Mouse (Mus musculus) lung, embryonic 14.5 days (tissue): ENCODE measurements at regions not wholly inside any gene's neighbourhood (a gene's known extent, or its start where the extent isn't known, plus 50 kb on each side); places are given as distances from the start of the nearest gene placed in this dataset.

ENCODE experiments used
- ATAC-seq: fragments of 200-750 bp; cut with Nextera tagmentation; 2 replicates; pipeline ENCODE4 v1.8.0; 2017; ENCODE audit warnings: mild to moderate bottlenecking, moderate TSS enrichment, moderate library complexity; ENCODE audit not compliant: insufficient read depth
- DNase-seq: peaks from one replicate; pipeline ENCODE4 v3.0.0-alpha.2; 2015
- H3K27ac ChIP-seq: fragments of 300-500 bp; sonication (generic); 2 replicates; pipeline ENCODE4 v1.5.1; 2014; ENCODE audit warnings: low read depth, mild to moderate bottlenecking, moderate library complexity
- H3K27me3 ChIP-seq: fragments of 300-500 bp; sonication (generic); 2 replicates; pipeline ENCODE4 v1.6.1; 2014; ENCODE audit warnings: low read length, control low read depth; ENCODE audit not compliant: insufficient read depth
- H3K36me3 ChIP-seq: fragments of 300-500 bp; sonication (generic); 2 replicates; pipeline ENCODE4 v1.6.1; 2014; ENCODE audit warnings: control low read depth; ENCODE audit not compliant: insufficient read depth
- H3K4me1 ChIP-seq: fragments of 300-500 bp; sonication (generic); 2 replicates; pipeline ENCODE4 v1.6.1; 2014; ENCODE audit warnings: antibody characterized with exemption, control low read depth; ENCODE audit not compliant: insufficient read depth
- H3K4me2 ChIP-seq: fragments of 300-500 bp; sonication (generic); 2 replicates; pipeline ENCODE4 v1.6.1; 2014; ENCODE audit warnings: mild to moderate bottlenecking
- H3K4me3 ChIP-seq: fragments of 300-500 bp; sonication (generic); 2 replicates; pipeline ENCODE4 v1.5.1; 2014; ENCODE audit warnings: low read depth, low read length
- H3K9ac ChIP-seq: fragments of 300-500 bp; sonication (generic); 2 replicates; pipeline ENCODE4 v1.6.1; 2014
- H3K9me3 ChIP-seq: fragments of 300-500 bp; sonication (generic); 2 replicates; pipeline ENCODE4 v1.6.1; 2016; ENCODE audit warnings: low read depth, low read length, control low read depth
- CTCF ChIP-seq: IDR thresholded peaks from 2 replicates; pipeline ENCODE4 v1.5.1; 2016; ENCODE audit warnings: antibody characterized with exemption, low read depth
- WGBS: fragments of 180-500 bp; shearing (Covaris S2); extraction: QIAGEN DNeasy Blood & Tissue Kit; methylation state at CpG from one replicate; pipeline ENCODE4 v1.1.7; 2014; 5-methylcytosine and 5-hydroxymethylcytosine counted together

- 0 out of 2 replicates have a peak, but pooled peaks cover 3% of the 10 kb centered on the region for H3K4me1 ChIP-seq
- no peak overlapping the region for H3K4me2 ChIP-seq
- no peak for TF ChIP-seq CTCF
- H3K4me3 ChIP-seq: no peak overlapping the region
- no peaks in the 10 kb centered on the region for H3K9me3 ChIP-seq
- ATAC-seq (no peak), DNase-seq (no peak)
- no peak overlapping the region for H3K9ac ChIP-seq
- H3K27ac ChIP-seq: no peak overlapping the region
- no peaks in the 10 kb centered on the region for H3K36me3 ChIP-seq
- no peaks in the 10 kb centered on the region for H3K27me3 ChIP-seq
These were observed 197.0 kb upstream of the Cxadr start for GRCm38 (mm10) chr16:78104246-78104645.

GRCm38 (mm10) chr16:78101415-78102326, 199.6 kb upstream of the Cxadr start:
- DNase-seq (peak; percentile 96), ATAC-seq (peak; percentile 95)
- Histone ChIP-seq H3K9me3 (no peaks in the 10 kb centered on the region), H3K4me1 (0 out of 2 replicates have a peak, but pooled peaks cover 3% of the 10 kb centered on the region), H3K27ac (peak overlapping the region; percentile 89), H3K9ac (no peak overlapping the region), H3K4me3 (no peak overlapping the region), H3K4me2 (peak overlapping the region; percentile 43), H3K27me3 (no peaks in the 10 kb centered on the region), H3K36me3 (no peaks in the 10 kb centered on the region)
- TF ChIP-seq CTCF: no peak
- WGBS: 19% methylated on average over 14 of the region's 14 CpGs

DNA sequence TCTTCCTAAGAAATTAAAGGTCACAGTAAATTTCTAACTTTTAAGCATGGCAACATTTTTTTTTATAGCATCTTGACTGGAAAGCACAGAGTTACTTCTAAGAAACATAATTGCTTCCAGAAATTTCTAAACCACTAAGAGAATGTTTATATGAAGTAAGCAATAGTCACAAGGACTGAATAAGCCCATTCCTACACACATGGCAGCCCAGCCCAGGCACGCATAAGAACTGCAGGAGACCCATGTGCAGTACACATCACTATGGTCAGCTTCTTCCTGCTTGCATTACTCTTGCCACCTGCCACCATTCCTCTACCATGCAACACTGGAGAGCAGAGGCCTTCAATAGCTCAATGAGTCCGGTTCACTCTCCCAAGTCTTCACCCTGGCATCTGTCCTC, 201.4 kb upstream of the Cxadr start:
- Histone ChIP-seq H3K9me3 (no peaks in the 10 kb centered on the region), H3K4me3 (no peak overlapping the region), H3K27ac (no peak overlapping the region), H3K36me3 (no peaks in the 10 kb centered on the region), H3K9ac (no peak overlapping the region), H3K27me3 (no peaks in the 10 kb centered on the region), H3K4me2 (no peak overlapping the region), H3K4me1 (0 out of 2 replicates have a peak, but pooled peaks cover 3% of the 10 kb centered on the region)
- 90% methylated on average over 2 of the region's 2 CpGs for WGBS
- no peak for DNase-seq
- no peak for ATAC-seq
- no peak for TF ChIP-seq CTCF

DNA sequence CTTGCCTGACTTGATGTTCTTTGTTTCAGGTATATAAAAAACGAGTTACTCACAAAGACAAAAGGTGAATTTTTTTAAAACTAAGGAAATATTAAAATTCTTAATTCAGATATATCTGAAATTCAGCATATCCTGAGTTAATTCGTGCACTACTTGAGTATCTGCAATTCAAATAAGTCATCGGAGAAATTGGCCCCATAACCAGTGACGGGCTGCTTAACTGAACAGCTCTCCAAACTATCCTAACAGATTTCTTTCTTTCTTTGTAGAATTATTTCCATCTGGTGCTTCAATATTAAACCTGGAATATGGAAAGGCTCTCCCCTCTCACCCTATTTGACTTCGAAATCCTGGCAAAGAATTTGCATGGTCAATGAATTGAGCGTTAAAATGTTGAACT, 202.2 kb upstream of the Cxadr start:
- 0 out of 2 replicates have a peak, but pooled peaks cover 3% of the 10 kb centered on the region for H3K4me1 ChIP-seq
- no peak for TF ChIP-seq CTCF
- H3K27ac ChIP-seq: no peak overlapping the region
- H3K27me3 ChIP-seq: no peaks in the 10 kb centered on the region
- H3K9ac ChIP-seq: no peak overlapping the region
- ATAC-seq: no peak
- H3K36me3 ChIP-seq: no peaks in the 10 kb centered on the region
- no peaks in the 10 kb centered on the region for H3K9me3 ChIP-seq
- no peak for DNase-seq
- H3K4me2 ChIP-seq: no peak overlapping the region
- WGBS: 62% methylated on average over 6 of the region's 6 CpGs
- H3K4me3 ChIP-seq: no peak overlapping the region

- DNase-seq (no peak), ATAC-seq (no peak)
- no peaks in the 10 kb centered on the region for H3K27me3 ChIP-seq
- no peak overlapping the region for H3K9ac ChIP-seq
- no peak overlapping the region for H3K4me2 ChIP-seq
- no peak overlapping the region for H3K27ac ChIP-seq
- H3K4me1 ChIP-seq: 0 out of 2 replicates have a peak, but pooled peaks cover 3% of the 10 kb centered on the region
- H3K9me3 ChIP-seq: no peaks in the 10 kb centered on the region
- TF ChIP-seq CTCF: no peak
- H3K36me3 ChIP-seq: no peaks in the 10 kb centered on the region
- H3K4me3 ChIP-seq: no peak overlapping the region
- WGBS: 75% methylated on average over 6 of the region's 6 CpGs
These were observed 202.7 kb upstream of the Cxadr start for GRCm38 (mm10) chr16:78098555-78098954.

DNA sequence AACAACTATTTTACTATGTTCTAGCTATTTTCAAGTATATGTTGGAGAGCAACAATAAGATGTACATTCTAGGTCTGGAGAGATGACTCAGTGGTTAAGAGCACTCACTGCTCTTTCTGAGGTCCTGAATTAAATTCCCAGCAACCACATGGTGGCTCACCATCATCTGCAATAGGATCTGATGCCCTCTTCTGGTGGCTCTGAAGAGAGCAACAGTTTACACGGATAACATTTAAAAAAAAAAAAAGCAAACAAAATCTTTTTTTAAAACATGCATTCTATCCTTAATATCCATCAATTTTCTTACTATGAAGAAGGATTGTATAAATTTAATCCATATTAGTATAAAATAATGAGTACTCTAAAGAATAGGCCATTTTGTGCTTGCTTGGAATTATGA, 204.7 kb upstream of the Cxadr start:
- ATAC-seq: no peak
- H3K4me3 ChIP-seq: no peak overlapping the region
- H3K27ac ChIP-seq: no peak overlapping the region
- H3K4me2 ChIP-seq: no peak overlapping the region
- 68% methylated on average over 1 of the region's 1 CpGs for WGBS
- peak; percentile 16; the same call in 1 of the 2 replicates for TF ChIP-seq CTCF
- 0 out of 2 replicates have a peak, but pooled peaks cover 3% of the 10 kb centered on the region for H3K4me1 ChIP-seq
- H3K36me3 ChIP-seq: no peaks in the 10 kb centered on the region
- no peak for DNase-seq
- H3K9ac ChIP-seq: no peak overlapping the region
- H3K9me3 ChIP-seq: no peaks in the 10 kb centered on the region
- H3K27me3 ChIP-seq: no peaks in the 10 kb centered on the region

- no peak for TF ChIP-seq CTCF
- Histone ChIP-seq H3K9me3 (no peaks in the 10 kb centered on the region), H3K36me3 (no peaks in the 10 kb centered on the region), H3K27me3 (no peaks in the 10 kb centered on the region), H3K4me3 (no peak overlapping the region), H3K4me1 (no peaks in the 10 kb centered on the region), H3K9ac (no peak overlapping the region), H3K4me2 (no peak overlapping the region), H3K27ac (no peak overlapping the region)
- 76% methylated on average over 3 of the region's 3 CpGs for WGBS
- DNase-seq: no peak
- no peak for ATAC-seq
These were observed 211.1 kb upstream of the Cxadr start for GRCm38 (mm10) chr16:78090155-78090554.
